20 mouse cellular contexts compared by ENCODE assay signal in genomic region chr16:90892081-90892480, GRCm38 (mm10). TPM values are rescaled to one million over a fixed set of nuclear protein-coding genes. Genes with fewer than 3 reads are reported as not detected.
DNase-seq lines count a peak whose midpoint lies in the region; ATAC-seq and TF ChIP-seq lines count a peak whose summit lies in the region.
"Had no signal": no experiment of that assay in that cellular context is flagged by ENCODE, and none has a peak within 500 bp of the region (broad histone marks: within the 10 kb centered on the region; RNA-seq: fewer than 3 reads in every experiment).

No protein-coding gene starts in this region.

- TF ChIP-seq RAD21 in CH12.LX (IDR thresholded peaks at IDR 0.05; ENCODE audit: low read depth, low read length): no peak

- no peak for ATAC-seq in heart, embryonic 15.5 days (replicated peaks; ENCODE audit: insufficient number of reproducible peaks, insufficient read depth, low FRiP score, low read depth)
- ATAC-seq: activated CD4-positive, CD25-positive, alpha-beta regulatory T cell, adult 4 months had no signal

- H3K4me3 ChIP-seq in heart, embryonic 15.5 days: no peak overlapping the region
- H3K4me3 ChIP-seq in CH12.LX (replicated peaks in 1 of 3; ENCODE audit: low read depth in 2 of 3, low read length in 2 of 3, poor library complexity in 1 of 3): no peak overlapping the region
- H3K4me3 ChIP-seq: embryonic facial prominence, embryonic 12.5 days; hindbrain, embryonic 12.5 days; left cerebral cortex, adult 2 months; limb, embryonic 15.5 days; neural tube, embryonic 15.5 days had no signal

- H3K9ac ChIP-seq in heart, embryonic 15.5 days: no peak overlapping the region
- no peak overlapping the region for H3K9ac ChIP-seq in CH12.LX (ENCODE audit: insufficient read depth, low read depth)
- H3K9ac ChIP-seq: embryonic facial prominence, embryonic 12.5 days; hindbrain, embryonic 12.5 days; limb, embryonic 15.5 days; liver, postnatal 0 days; neural tube, embryonic 15.5 days had no signal

- in situ Hi-C loops in CH12.LX (cut with MboI; ENCODE audit: low pct_ligation_motif_present, low pct_unique_long_range_greater_than_20kb, low sequenced_read_pairs): no loop called here

- TF ChIP-seq CTCF in CH12.LX (conservative IDR thresholded peaks at IDR 0.05 in 1 of 2, IDR thresholded peaks at IDR 0.05 in 1 of 2; ENCODE audit: low read depth in 2 of 2, low read length in 2 of 2): no peak

- peak overlapping the region; percentile 69; the same call in 1 of the 2 replicates for H3K27ac ChIP-seq in heart, embryonic 15.5 days
- no peak overlapping the region for H3K27ac ChIP-seq in CH12.LX (ENCODE audit: insufficient read depth, low read depth)
- H3K27ac ChIP-seq: embryonic facial prominence, embryonic 12.5 days; hindbrain, embryonic 12.5 days; left cerebral cortex, adult 2 months; limb, embryonic 15.5 days; neural tube, embryonic 15.5 days had no signal

- dilution Hi-C loops in CH12.LX (cut with MboI; ENCODE audit: extremely low pct_ligation_motif_present, extremely low pct_unique_long_range_greater_than_20kb, low sequenced_read_pairs): no loop called here

- WGBS in heart, embryonic 15.5 days: 28% methylated on average over 8 of the region's 8 CpGs

- H3K79me2 ChIP-seq in CH12.LX (replicated peaks; ENCODE audit: control insufficient read depth, extremely low read depth, insufficient read depth, poor library complexity, severe bottlenecking): no peaks in the 10 kb centered on the region

- no peaks in the 10 kb centered on the region for H3K36me3 ChIP-seq in heart, embryonic 15.5 days
- H3K36me3 ChIP-seq in CH12.LX (replicated peaks in 1 of 2; ENCODE audit: control insufficient read depth in 1 of 2, insufficient read depth in 1 of 2, low read length in 1 of 2): no peaks in the 10 kb centered on the region
- H3K36me3 ChIP-seq: embryonic facial prominence, embryonic 12.5 days; hindbrain, embryonic 12.5 days; limb, embryonic 15.5 days; neural tube, embryonic 15.5 days had no signal

- DNase-seq in heart, adult 18-20 months: no peak
- peak; percentile 23 for DNase-seq in layer of hippocampus, adult 9-11 months
- no peak for DNase-seq in layer of hippocampus, adult 9-10 months (ENCODE audit: low spot score)
- DNase-seq in CH12.LX (ENCODE audit: extremely low read depth): peak; percentile 36
- peak; percentile 32 for DNase-seq in forelimb bud, embryonic 11.5 days (ENCODE audit: low read depth, low spot score)
- DNase-seq in frontal cortex, postnatal 14 days (ENCODE audit: low spot score in 2 of 2): no peak
- DNase-seq: adrenal gland, postnatal 36 days; cerebellum, adult 9-10 months; gastrocnemius, postnatal 25 days; liver, postnatal 0 days; right cerebral cortex, postnatal 4 days; thymus, adult 2 months had no signal

- H3K4me1 ChIP-seq in heart, embryonic 15.5 days (replicated peaks): peaks cover 22% of the 10 kb centered on the region
- peaks cover 4 to 12% of the 10 kb centered on the region in 2 experiments for H3K4me1 ChIP-seq in CH12.LX (ENCODE audit: control insufficient read depth in 1 of 2, insufficient read depth in 2 of 2)

- no peak for TF ChIP-seq EP300 in CH12.LX (IDR thresholded peaks at IDR 0.05; ENCODE audit: low read length)

- no peaks in the 10 kb centered on the region for H3K9me3 ChIP-seq in heart, embryonic 15.5 days (replicated peaks)
- H3K9me3 ChIP-seq in CH12.LX (replicated peaks; ENCODE audit: low read length): peaks cover 16% of the 10 kb centered on the region
- H3K9me3 ChIP-seq: embryonic facial prominence, embryonic 12.5 days; hindbrain, embryonic 12.5 days; limb, embryonic 15.5 days; neural tube, embryonic 15.5 days had no signal

- H3K4me2 ChIP-seq in heart, embryonic 15.5 days: peak overlapping the region; percentile 23; the same call in 1 of the 2 replicates
- peak overlapping the region; percentile 52 for H3K4me2 ChIP-seq in CH12.LX (ENCODE audit: insufficient read depth, low read depth, poor library complexity, severe bottlenecking)
- H3K4me2 ChIP-seq: embryonic facial prominence, embryonic 12.5 days; hindbrain, embryonic 12.5 days; limb, embryonic 15.5 days; midbrain, embryonic 11.5 days; neural tube, embryonic 15.5 days had no signal

- H3K27me3 ChIP-seq in heart, embryonic 15.5 days: 0 out of 2 replicates have a peak, but pooled peaks cover 3% of the 10 kb centered on the region
- peaks cover 64% of the 10 kb centered on the region for H3K27me3 ChIP-seq in CH12.LX (replicated peaks)
- H3K27me3 ChIP-seq: embryonic facial prominence, embryonic 12.5 days; hindbrain, embryonic 12.5 days; limb, embryonic 15.5 days; neural tube, embryonic 15.5 days had no signal

- no peak for TF ChIP-seq POLR2A in CH12.LX (IDR thresholded peaks at IDR 0.05; ENCODE audit: low read depth, low read length)

TF ChIP-seq in CH12.LX, 34 proteins besides CTCF, POLR2A, EP300 and RAD21:
- TF ChIP-seq MAX (IDR thresholded peaks at IDR 0.05; ENCODE audit: low read length): no peak
- TF ChIP-seq NELFE (IDR thresholded peaks at IDR 0.05; ENCODE audit: low read depth, low read length): 0 out of 2 replicates have a peak, but pooled peaks have one; percentile 15
- no peak for TF ChIP-seq GABPA (IDR thresholded peaks at IDR 0.05; ENCODE audit: insufficient replicate concordance, low read depth, low read length)
- TF ChIP-seq IRF4 (IDR thresholded peaks at IDR 0.05; ENCODE audit: low read depth, low read length): no peak
- TF ChIP-seq HCFC1 (IDR thresholded peaks at IDR 0.05; ENCODE audit: low read depth, low read length): no peak
- no peak for TF ChIP-seq RCOR1 (conservative IDR thresholded peaks at IDR 0.05; ENCODE audit: low read depth, low read length)
- TF ChIP-seq TCF12 (IDR thresholded peaks at IDR 0.05; ENCODE audit: low read depth, low read length): no peak
- TF ChIP-seq MAZ (IDR thresholded peaks at IDR 0.05; ENCODE audit: low read depth, low read length): no peak
- TF ChIP-seq MEF2A (IDR thresholded peaks at IDR 0.05; ENCODE audit: borderline replicate concordance, low read depth, low read length): no peak

RNA-seq across cellular contexts. Expression of gene Cfap298, which starts 42.8 kb away (rescaled TPM):
- polyA plus RNA-seq in heart, embryonic 15.5 days (2015; fragmentation: Nextera tagmentation; extraction: Ambion mirVana): 43.9 and 44.2 TPM in 2 replicates
- total RNA-seq in heart, adult 18-20 months (2021): 10 to 100 TPM; 25.8 to 30.1 TPM
- 67.0 and 69.0 TPM in 2 replicates for total RNA-seq in CH12.LX (2012; rRNA removed)
- 41.8 and 55.9 TPM in 2 replicates for total RNA-seq in CH12.LX (2014; rRNA removed)
- polyA plus RNA-seq in CH12.LX (2012; ENCODE audit: insufficient read length, low read depth): 127 and 160 TPM in 2 replicates

Comparison
In these comparisons a context has a peak if more than half of its experiments do, and no peak if none do; other contexts are left out.
1. DNase-seq: peak in layer of hippocampus, adult 9-11 months (single experiment), CH12.LX (single experiment) and forelimb bud, embryonic 11.5 days (single experiment); none in heart, adult 18-20 months (0 of 2), layer of hippocampus, adult 9-10 months (single experiment) and frontal cortex, postnatal 14 days (0 of 2).